Mouse (Mus musculus): ENCODE measurements around the gene Efemp2. TPM values are rescaled to one million over a fixed set of nuclear protein-coding genes. Genes with fewer than 3 reads are reported as not detected.

The Efemp2 gene
- 20.4 and 21.4 TPM in 2 replicates for polyA plus RNA-seq (2015; fragmentation: Nextera tagmentation; extraction: Ambion mirVana)

DNA sequence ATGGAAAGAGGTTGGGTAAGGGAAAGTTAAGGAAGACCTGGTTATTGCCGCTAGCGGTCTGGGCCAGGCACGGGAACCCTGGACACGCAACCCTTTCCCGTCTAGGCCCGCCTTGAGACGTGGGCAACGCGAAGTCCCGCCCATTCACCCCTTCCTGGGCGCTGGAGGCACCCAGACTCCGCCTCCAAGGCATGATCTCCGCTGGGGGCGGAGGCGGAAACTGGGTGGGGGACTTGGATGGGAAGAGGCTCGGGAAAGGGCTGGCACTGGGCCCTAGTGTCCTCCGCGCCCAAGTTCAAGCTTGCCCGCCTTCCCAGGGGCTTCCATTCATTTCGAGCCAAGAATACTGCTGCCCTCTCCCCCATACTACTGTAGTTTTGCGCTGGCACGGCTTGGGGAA is at the start of gene Efemp2:
Efemp2 (plus strand) TSS at position 235 of the 400 bp plus-strand sequence.
- Histone ChIP-seq H3K4me2 (peak within 1 kb of the TSS; percentile 77), H3K27ac (peak within 1 kb of the TSS; percentile 60), H3K36me3 (no peaks in the 10 kb centered on the region), H3K4me3 (replicated peaks) (peak within 1 kb of the TSS; percentile 57), H3K27me3 (peaks cover 36% of the 10 kb centered on the region), H3K4me1 (replicated peaks) (peaks cover 30% of the 10 kb centered on the region), H3K9ac (peak within 1 kb of the TSS; percentile 65), H3K9me3 (replicated peaks) (no peaks in the 10 kb centered on the region)
- DNase-seq (peak; percentile 69), ATAC-seq (ENCODE audit: low read depth) (peak; percentile 70)
- 6% methylated on average over 22 of the region's 22 CpGs for WGBS (ENCODE audit: insufficient replicate concordance)

GRCm38 (mm10) chr19:5424092-5424781 is 49.5 kb upstream of the Efemp2 start:
- H3K36me3 ChIP-seq = peaks cover 48% of the 10 kb centered on the region
- peaks cover 52% of the 10 kb centered on the region for H3K4me1 ChIP-seq (replicated peaks)
- DNase-seq (peak; percentile 59), ATAC-seq (ENCODE audit: low read depth) (peak; percentile 57)
- peak overlapping the region; percentile 82 for H3K4me3 ChIP-seq (replicated peaks)
- 2% methylated on average over 46 of the region's 48 CpGs for WGBS (ENCODE audit: insufficient replicate concordance)
- H3K27ac ChIP-seq = peak overlapping the region; percentile 91
- H3K27me3 ChIP-seq = no peaks in the 10 kb centered on the region
- H3K9ac ChIP-seq = peak overlapping the region; percentile 84
- H3K4me2 ChIP-seq = peak overlapping the region; percentile 96
- no peaks in the 10 kb centered on the region for H3K9me3 ChIP-seq (replicated peaks)

DNA sequence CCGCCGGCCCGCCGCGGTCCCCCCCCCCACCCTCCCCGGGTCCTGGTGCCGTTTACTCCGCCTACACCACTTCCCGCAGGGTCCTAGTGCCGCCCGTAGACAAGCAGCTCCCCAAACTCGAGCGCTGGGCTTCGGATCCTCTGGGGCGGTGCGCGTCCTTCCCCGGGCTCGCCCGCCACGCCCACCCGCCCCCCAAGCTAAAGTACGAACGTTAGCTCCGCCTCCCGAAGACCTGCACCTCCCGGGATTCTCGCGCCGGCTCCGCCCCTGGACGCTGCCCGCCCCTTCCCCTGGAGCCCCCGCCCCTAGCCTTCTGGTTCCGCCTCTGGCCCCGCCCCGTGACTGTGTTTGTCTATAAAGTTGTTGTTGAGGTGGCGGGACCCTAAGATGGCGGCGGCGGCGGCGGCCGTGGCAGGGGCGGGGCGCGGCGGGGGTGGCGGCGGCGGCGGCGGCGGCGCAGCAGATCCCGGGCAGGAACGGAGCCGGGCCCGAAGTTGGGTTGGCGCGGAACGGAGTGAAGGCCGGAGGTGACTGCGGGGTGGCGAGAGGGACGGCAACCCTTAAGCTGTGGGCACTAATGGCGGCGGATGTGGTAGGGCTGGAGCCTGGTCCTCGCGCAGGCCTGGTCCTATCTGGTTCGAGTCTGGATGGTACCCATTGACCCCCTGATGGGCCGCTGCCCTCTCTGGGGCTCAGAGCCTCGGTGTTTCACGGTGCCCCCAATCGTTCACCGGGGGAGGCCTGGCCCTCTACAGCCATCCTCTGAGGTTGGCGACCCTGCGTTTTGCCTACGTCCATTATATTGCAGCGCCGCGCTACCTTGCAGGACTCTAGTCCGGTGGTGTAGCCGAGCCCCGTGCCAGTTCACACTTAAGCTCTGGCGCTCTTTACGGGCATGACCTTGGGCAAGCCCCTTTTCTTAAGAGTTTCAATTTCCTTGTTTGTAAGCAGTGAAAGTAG is 48.7 kb upstream of the Efemp2 start, which contains the start of the genes Drap1 and AI837181:
Drap1 (minus strand) TSS at position 198 of the 960 bp plus-strand sequence.
AI837181 (plus strand) TSS at position 363 of the 960 bp plus-strand sequence.
- 2% methylated on average over 77 of the region's 87 CpGs for WGBS (ENCODE audit: insufficient replicate concordance)
- no peaks in the 10 kb centered on the region for H3K9me3 ChIP-seq (replicated peaks)
- peak within 1 kb of the TSS; percentile 91 for H3K27ac ChIP-seq
- peak; percentile 87 for DNase-seq
- H3K4me3 ChIP-seq (replicated peaks) = peak within 1 kb of the TSS; percentile 82
- H3K4me2 ChIP-seq = peak within 1 kb of the TSS; percentile 96
- H3K9ac ChIP-seq = peak within 1 kb of the TSS; percentile 90
- H3K36me3 ChIP-seq = peaks cover 43% of the 10 kb centered on the region
- H3K4me1 ChIP-seq (replicated peaks) = peaks cover 49% of the 10 kb centered on the region
- H3K27me3 ChIP-seq = no peaks in the 10 kb centered on the region
- ATAC-seq (ENCODE audit: low read depth) = peak; percentile 85

DNA sequence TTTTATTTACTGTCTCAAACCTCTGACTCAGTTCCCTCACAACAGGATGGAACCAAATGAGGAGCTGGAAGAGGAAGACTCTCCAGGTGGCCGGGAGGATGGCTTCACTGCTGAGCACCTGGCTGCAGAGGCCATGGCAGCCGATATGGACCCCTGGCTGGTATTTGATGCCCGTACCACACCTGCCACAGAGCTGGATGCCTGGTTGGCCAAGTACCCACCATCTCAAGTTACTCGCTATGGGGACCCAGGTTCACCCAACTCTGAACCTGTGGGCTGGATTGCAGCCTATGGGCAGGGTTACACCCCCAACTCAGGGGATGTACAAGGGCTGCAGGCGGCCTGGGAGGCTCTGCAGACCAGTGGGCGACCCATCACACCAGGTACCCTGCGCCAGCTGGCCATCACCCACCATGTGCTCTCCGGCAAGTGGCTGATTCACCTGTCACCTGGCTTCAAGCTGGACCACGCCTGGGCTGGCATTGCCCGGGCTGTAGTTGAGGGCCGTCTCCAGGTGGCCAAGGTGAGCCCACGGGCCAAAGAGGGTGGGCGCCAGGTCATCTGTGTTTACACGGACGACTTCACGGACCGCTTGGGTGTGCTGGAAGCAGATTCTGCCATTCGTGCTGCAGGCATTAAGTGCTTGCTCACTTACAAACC is 47.7 kb upstream of the Efemp2 start:
- Histone ChIP-seq H3K9me3 (replicated peaks) (no peaks in the 10 kb centered on the region), H3K4me3 (replicated peaks) (peak overlapping the region; percentile 82), H3K27ac (peak overlapping the region; percentile 89), H3K4me2 (peak overlapping the region; percentile 81), H3K9ac (peak overlapping the region; percentile 90), H3K27me3 (no peaks in the 10 kb centered on the region), H3K36me3 (peaks cover 33% of the 10 kb centered on the region), H3K4me1 (replicated peaks) (peaks cover 41% of the 10 kb centered on the region)
- DNase-seq = no peak
- 78% methylated on average over 18 of the region's 18 CpGs for WGBS (ENCODE audit: insufficient replicate concordance)
- no peak for ATAC-seq (ENCODE audit: low read depth)

GRCm38 (mm10) chr19:5426640-5427290 is 47.0 kb upstream of the Efemp2 start:
- H3K27me3 ChIP-seq = no peaks in the 10 kb centered on the region
- H3K9me3 ChIP-seq (replicated peaks) = no peaks in the 10 kb centered on the region
- peak overlapping the region; percentile 90 for H3K9ac ChIP-seq
- no peak for DNase-seq
- H3K36me3 ChIP-seq = peaks cover 30% of the 10 kb centered on the region
- ATAC-seq (ENCODE audit: low read depth) = no peak
- 86% methylated on average over 13 of the region's 13 CpGs for WGBS (ENCODE audit: insufficient replicate concordance)
- peak overlapping the region; percentile 81; the same call in 1 of the 2 replicates for H3K4me2 ChIP-seq
- peaks cover 41% of the 10 kb centered on the region for H3K4me1 ChIP-seq (replicated peaks)
- no peak overlapping the region for H3K27ac ChIP-seq
- H3K4me3 ChIP-seq (replicated peaks) = 0 out of 2 replicates have a peak overlapping the region, but pooled peaks have one; percentile 82

DNA sequence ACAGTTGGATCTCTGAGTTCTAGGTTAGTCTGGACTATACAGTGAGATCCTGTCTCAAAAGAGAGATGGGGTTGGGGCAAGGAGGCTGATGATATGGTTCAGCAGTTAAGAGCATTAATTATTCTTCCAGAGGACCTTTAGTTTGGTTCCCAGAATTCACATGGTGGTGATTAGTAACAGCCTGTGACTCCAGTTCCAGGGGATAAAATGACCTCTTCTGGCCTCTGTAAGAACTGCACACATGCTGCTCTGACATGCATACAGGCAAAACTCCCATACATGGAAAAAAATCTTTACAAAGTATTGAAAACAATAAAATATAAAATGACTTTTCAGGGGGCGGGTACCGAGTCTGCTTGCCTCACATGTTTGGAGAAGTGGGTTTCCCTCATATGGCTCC is 45.7 kb upstream of the Efemp2 start:
- Histone ChIP-seq H3K9ac (0 out of 2 replicates have a peak overlapping the region, but pooled peaks have one; percentile 13), H3K9me3 (replicated peaks) (no peaks in the 10 kb centered on the region), H3K4me3 (replicated peaks) (no peak overlapping the region), H3K27ac (no peak overlapping the region), H3K4me1 (replicated peaks) (peaks cover 40% of the 10 kb centered on the region), H3K36me3 (peaks cover 17% of the 10 kb centered on the region), H3K4me2 (no peak overlapping the region), H3K27me3 (no peaks in the 10 kb centered on the region)
- WGBS (ENCODE audit: insufficient replicate concordance) = 71% methylated on average over 2 of the region's 2 CpGs
- ATAC-seq (ENCODE audit: low read depth) = no peak
- no peak for DNase-seq

DNA sequence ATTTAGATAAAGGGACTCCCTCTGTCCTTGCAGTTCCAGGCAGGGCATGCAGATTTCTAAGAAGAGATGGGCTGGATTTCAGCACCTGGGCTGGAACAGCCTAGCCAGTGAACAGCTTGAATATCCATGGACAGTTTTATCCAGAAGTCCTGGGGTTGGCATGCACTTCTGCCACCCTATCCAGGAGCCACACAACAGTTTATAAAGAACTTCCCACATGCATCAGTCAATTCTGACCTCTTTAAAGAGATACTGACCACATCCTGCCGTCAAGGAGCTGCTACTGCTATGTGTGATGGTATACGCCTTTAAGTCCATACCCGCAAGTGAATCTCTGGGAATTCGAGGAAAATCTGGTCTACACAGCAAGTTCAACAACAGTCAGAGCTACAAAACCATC is 44.5 kb upstream of the Efemp2 start:
- no peak overlapping the region for H3K27ac ChIP-seq
- H3K9me3 ChIP-seq (replicated peaks) = no peaks in the 10 kb centered on the region
- DNase-seq (no peak), ATAC-seq (ENCODE audit: low read depth) (no peak)
- WGBS (ENCODE audit: insufficient replicate concordance) = 64% methylated on average over 4 of the region's 4 CpGs
- H3K9ac ChIP-seq = no peak overlapping the region
- H3K27me3 ChIP-seq = no peaks in the 10 kb centered on the region
- no peak overlapping the region for H3K4me3 ChIP-seq (replicated peaks)
- H3K4me2 ChIP-seq = no peak overlapping the region
- H3K36me3 ChIP-seq = peaks cover 14% of the 10 kb centered on the region
- peaks cover 40% of the 10 kb centered on the region for H3K4me1 ChIP-seq (replicated peaks)

- H3K4me3 ChIP-seq (replicated peaks) = no peak overlapping the region
- DNase-seq = no peak
Measured at GRCm38 (mm10) chr19:5429806-5430205, 43.9 kb upstream of the Efemp2 start.

DNA sequence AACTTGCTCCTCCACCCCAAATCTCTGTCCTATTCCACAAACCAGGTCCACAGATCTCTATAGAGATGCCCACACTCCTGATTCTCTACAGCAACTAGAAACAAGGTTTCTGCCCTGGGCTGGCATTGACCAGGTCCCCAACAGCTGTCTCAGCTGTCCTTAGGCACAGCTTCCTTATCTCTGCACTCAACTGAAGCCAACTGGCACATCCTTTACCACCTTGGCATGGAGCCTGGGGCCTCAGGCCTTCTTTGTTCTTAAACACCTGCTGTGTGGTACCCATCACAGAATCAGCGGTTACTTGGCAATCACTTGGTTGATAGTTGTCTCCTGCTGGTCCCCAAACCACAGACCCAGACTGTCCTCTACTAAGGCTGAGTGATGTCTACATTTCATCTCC is 43.3 kb upstream of the Efemp2 start:
- Histone ChIP-seq H3K9ac (no peak overlapping the region), H3K4me3 (replicated peaks) (no peak overlapping the region), H3K27me3 (no peaks in the 10 kb centered on the region; the same call in 1 of the 2 replicates), H3K9me3 (replicated peaks) (no peaks in the 10 kb centered on the region), H3K36me3 (peaks cover 14% of the 10 kb centered on the region), H3K4me1 (replicated peaks) (peaks cover 42% of the 10 kb centered on the region), H3K27ac (no peak overlapping the region), H3K4me2 (no peak overlapping the region)
- ATAC-seq (ENCODE audit: low read depth) (no peak), DNase-seq (no peak)
- 95% methylated on average over 1 of the region's 1 CpGs for WGBS (ENCODE audit: insufficient replicate concordance)

More at GRCm38 (mm10) chr19:5429806-5430205, 43.9 kb upstream of the Efemp2 start:
- Histone ChIP-seq H3K27ac (no peak overlapping the region), H3K27me3 (no peaks in the 10 kb centered on the region), H3K4me2 (no peak overlapping the region), H3K36me3 (peaks cover 14% of the 10 kb centered on the region), H3K9ac (no peak overlapping the region), H3K9me3 (replicated peaks) (no peaks in the 10 kb centered on the region), H3K4me1 (replicated peaks) (peaks cover 42% of the 10 kb centered on the region)
- ATAC-seq (ENCODE audit: low read depth) = no peak
- WGBS (ENCODE audit: insufficient replicate concordance) = 67% methylated on average over 8 of the region's 8 CpGs

DNA sequence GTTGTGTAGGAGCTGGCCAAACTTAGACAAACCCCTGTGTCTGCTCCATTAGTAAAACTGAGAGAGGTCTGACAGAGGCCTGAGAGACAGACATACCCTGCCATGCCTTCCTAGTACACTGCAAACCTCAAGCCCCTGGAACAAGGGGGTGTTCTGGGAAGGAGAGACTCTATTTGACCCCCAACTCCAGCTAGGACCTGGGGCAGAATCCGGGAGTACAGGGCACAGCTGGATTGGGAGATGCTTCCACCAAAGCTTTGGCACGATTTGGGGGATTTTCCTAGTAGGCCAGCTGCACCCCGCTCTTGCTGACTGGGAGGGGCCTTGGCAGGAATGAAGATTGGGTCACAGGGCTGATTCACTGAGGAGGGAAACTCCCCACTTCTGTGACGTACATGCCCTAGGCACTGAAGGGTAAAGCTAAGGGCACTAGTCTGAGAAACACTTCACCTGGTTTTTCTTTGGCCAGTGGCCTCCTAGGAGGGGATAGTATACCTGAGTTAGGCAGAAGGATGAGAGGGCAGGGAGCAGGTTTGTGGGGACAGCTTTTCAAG is 41.8 kb upstream of the Efemp2 start:
- H3K4me3 ChIP-seq (replicated peaks) = no peak overlapping the region
- ATAC-seq (ENCODE audit: low read depth) (no peak), DNase-seq (no peak)
- WGBS (ENCODE audit: insufficient replicate concordance) = 61% methylated on average over 4 of the region's 4 CpGs
- no peak overlapping the region for H3K4me2 ChIP-seq
- H3K9ac ChIP-seq = no peak overlapping the region
- H3K36me3 ChIP-seq = peaks cover 4% of the 10 kb centered on the region
- H3K27me3 ChIP-seq = no peaks in the 10 kb centered on the region; the same call in 1 of the 2 replicates
- H3K9me3 ChIP-seq (replicated peaks) = no peaks in the 10 kb centered on the region
- H3K27ac ChIP-seq = no peak overlapping the region
- peaks cover 27% of the 10 kb centered on the region for H3K4me1 ChIP-seq (replicated peaks)

All from liver, embryonic 13.5 days (tissue).